Mouse (Mus musculus) Patski (cell line): ENCODE measurements around the gene Cdipt. TPM values are rescaled to one million over a fixed set of nuclear protein-coding genes. Genes with fewer than 3 reads are reported as not detected.

ENCODE experiments used
- ATAC-seq: fragments of 100-300 bp; one replicate; pipeline ENCODE4 v1.8.0; 2021
- CTCF ChIA-PET: fragments of 350-600 bp; sonication (Branson Sonifier 250); formaldehyde crosslinking; loops from one replicate; lab custom pipeline; 2022; ENCODE audit warnings: inconsistent platforms; lab: Charles Lee
- POLR2A ChIA-PET: fragments of 350-600 bp; sonication (Branson Sonifier 250); formaldehyde crosslinking; loops from one replicate; lab custom pipeline; 2022; ENCODE audit warnings: antibody characterized with exemption, inconsistent platforms; lab: Charles Lee
- DNase-seq: peaks from one replicate; pipeline ENCODE4 v3.0.0-alpha.2; 2011; ENCODE audit warnings: low read depth, low spot score
- H3K27me3 ChIP-seq: fragments of 371-371 bp; one replicate; pipeline ENCODE4 v1.5.1; 2021
- CTCF ChIP-seq: fragments of 100-300 bp; IDR thresholded peaks from one replicate; pipeline ENCODE4 v1.5.1; 2021
- in situ Hi-C: fragments of 300-500 bp; cut with MboI; formaldehyde crosslinking; loops from 3 replicates; pipeline ENCODE4 v1.11.1; 2018; ENCODE audit warnings: low pct_unique_long_range_greater_than_20kb, mixed read lengths
- polyA plus RNA-seq: library from polyadenylated mRNA; unstranded; gene quantifications from one replicate; pipeline ENCODE4 v1.2.3, GENCODE M21; 2021

Gene Cdipt
- polyA plus RNA-seq, 1 experiment from 2014 or later = 143 TPM

- ATAC-seq = no peak
- DNase-seq = no peak
- ChIA-PET POLR2A (interaction anchor here (0.6 to 5.6 kb wide), 8 partner anchors 7 to 609 kb away, joined by 3 to 31 read pairs (median 4); partner anchors contain the start of genes Mvp, Pagr1a and Pagr1b), CTCF (interaction anchor here (1.0 to 3.3 kb wide), 3 partner anchors 9 to 87 kb away, joined by 3 to 21 read pairs (median 4); partner anchors contain the start of genes Mvp, Pagr1a and Pagr1b)
- no peak for TF ChIP-seq CTCF
- H3K27me3 ChIP-seq = no peaks in the 10 kb centered on the region
- in situ Hi-C loops = no loop called here
Measured at GRCm38 (mm10) chr7:127023896-127024690, 48.4 kb downstream of the Cdipt start.

- in situ Hi-C loops = no loop called here
- no peak for TF ChIP-seq CTCF
- DNase-seq (no peak), ATAC-seq (peak; percentile 23)
- ChIA-PET CTCF (interaction anchor here (0.8 to 3.3 kb wide), 4 partner anchors 10 to 86 kb away, joined by 3 to 21 read pairs (median 4); partner anchors contain the start of genes Mvp, Pagr1a and Pagr1b), POLR2A (interaction anchor here (0.6 to 5.6 kb wide), 5 partner anchors 8 to 78 kb away, joined by 4 to 31 read pairs (median 5); partner anchors contain the start of genes Mvp, Pagr1a and Pagr1b)
- H3K27me3 ChIP-seq = no peaks in the 10 kb centered on the region
Measured at GRCm38 (mm10) chr7:127024755-127025555, 49.2 kb downstream of the Cdipt start.

GRCm38 (mm10) chr7:127025556-127026160 lies 49.9 kb downstream of the Cdipt start:
- TF ChIP-seq CTCF = no peak
- in situ Hi-C loops = no loop called here
- ATAC-seq = no peak
- DNase-seq = no peak
- no peaks in the 10 kb centered on the region for H3K27me3 ChIP-seq
- POLR2A ChIA-PET = interaction anchor here (1.6 to 5.6 kb wide), 2 partner anchors 9 to 77 kb away, joined by 9 to 31 read pairs; partner anchors contain the start of genes Pagr1a and Pagr1b
- CTCF ChIA-PET = interaction anchor here (0.8 to 3.3 kb wide), 2 partner anchors 10 to 76 kb away, joined by 3 to 21 read pairs; partner anchors contain the start of genes Mvp, Pagr1a and Pagr1b

GRCm38 (mm10) chr7:127026161-127026600 lies 50.5 kb downstream of the Cdipt start:
- CTCF ChIA-PET = interaction anchor here (3.3 kb wide), 1 partner anchor 11 kb away, joined by 21 read pairs; the partner anchor contains the start of genes Mvp, Pagr1a and Pagr1b

GRCm38 (mm10) chr7:127026616-127026983 lies 50.9 kb downstream of the Cdipt start:
- ChIA-PET CTCF (interaction anchor here (3.3 kb wide), 1 partner anchor 11 kb away, joined by 21 read pairs; the partner anchor contains the start of genes Mvp, Pagr1a and Pagr1b), POLR2A (interaction anchor here (5.6 kb wide), 1 partner anchor 10 kb away, joined by 31 read pairs; the partner anchor contains the start of genes Pagr1a and Pagr1b)
- peak; percentile 1 for ATAC-seq
- no peak for TF ChIP-seq CTCF
- H3K27me3 ChIP-seq = no peaks in the 10 kb centered on the region
- in situ Hi-C loops = no loop called here
- DNase-seq = no peak

More at GRCm38 (mm10) chr7:127026161-127026600, 50.5 kb downstream of the Cdipt start:
- H3K27me3 ChIP-seq = no peaks in the 10 kb centered on the region
- DNase-seq = no peak
- ATAC-seq = peak; percentile 26
- TF ChIP-seq CTCF = no peak
- POLR2A ChIA-PET = interaction anchor here (1.6 to 5.6 kb wide), 2 partner anchors 10 to 77 kb away, joined by 9 to 31 read pairs; partner anchors contain the start of genes Pagr1a and Pagr1b
- in situ Hi-C loops = no loop called here

- CTCF ChIA-PET = interaction anchor here (1.0 to 1.8 kb wide), 2 partner anchors 44 to 77 kb away, joined by 3 to 4 read pairs; no protein-coding TSS in a partner anchor
- H3K27me3 ChIP-seq = no peaks in the 10 kb centered on the region
- no peak for TF ChIP-seq CTCF
- peak; percentile 44 for ATAC-seq
- DNase-seq = peak; percentile 87
- in situ Hi-C loops = no loop called here
- POLR2A ChIA-PET = interaction anchor here (0.7 to 5.6 kb wide), 4 partner anchors 10 to 44 kb away, joined by 3 to 31 read pairs (median 5); partner anchors contain the start of genes Kif22, Pagr1a and Pagr1b
Measured at GRCm38 (mm10) chr7:127026984-127027726, 51.4 kb downstream of the Cdipt start, which contains the start of gene Maz. Maz (minus strand) TSS chr7:127027037.

- DNase-seq (no peak), ATAC-seq (no peak)
- ChIA-PET CTCF (interaction anchor here (1.0 to 1.8 kb wide), 3 partner anchors 43 to 83 kb away, joined by 3 to 4 read pairs (median 3); no protein-coding TSS in a partner anchor), POLR2A (interaction anchor here (0.7 to 5.6 kb wide), 5 partner anchors 11 to 62 kb away, joined by 3 to 31 read pairs (median 5); partner anchors contain the start of genes Kif22, Pagr1a and Pagr1b)
- no peaks in the 10 kb centered on the region for H3K27me3 ChIP-seq
- TF ChIP-seq CTCF = no peak
- in situ Hi-C loops = no loop called here
Measured at GRCm38 (mm10) chr7:127027885-127028284, 52.2 kb downstream of the Cdipt start.

Other genes starting within 250 kb of the Cdipt start
- gene Mapk3, start 216.3 kb upstream of the Cdipt start, polyA plus RNA-seq = 122 TPM
- gene Gdpd3, start 209.6 kb upstream of the Cdipt start, polyA plus RNA-seq = 3.0 TPM
- 109 TPM for gene Ypel3, start 199.0 kb upstream of the Cdipt start, polyA plus RNA-seq
- 0.49 TPM for gene Tbx6, start 194.4 kb upstream of the Cdipt start, polyA plus RNA-seq
- 94.3 TPM for gene Ppp4c, start 183.4 kb upstream of the Cdipt start, polyA plus RNA-seq
- 1.3 TPM for gene Fam57b, start 178.2 kb upstream of the Cdipt start, polyA plus RNA-seq
- not detected for gene 4930451I11Rik, start 144.3 kb upstream of the Cdipt start, polyA plus RNA-seq
- gene Doc2a, start 128.5 kb upstream of the Cdipt start, polyA plus RNA-seq = not detected
- gene Hirip3, start 113.9 kb upstream of the Cdipt start, polyA plus RNA-seq = 58.5 TPM
- 67.7 TPM for gene Ino80e, start 113.5 kb upstream of the Cdipt start, polyA plus RNA-seq
- gene Taok2, start 91.2 kb upstream of the Cdipt start, polyA plus RNA-seq = 66.0 TPM
- 48.0 TPM for gene Tmem219, start 53.0 kb upstream of the Cdipt start, polyA plus RNA-seq
- gene Kctd13, start 47.0 kb upstream of the Cdipt start, polyA plus RNA-seq = 14.0 TPM
- not detected for gene Asphd1, start 26.3 kb upstream of the Cdipt start, polyA plus RNA-seq
- 0.08 TPM for gene Sez6l2, start 25.4 kb upstream of the Cdipt start, polyA plus RNA-seq
- 1.3 TPM for gene Cdiptos, start 184 bp downstream of the Cdipt start, polyA plus RNA-seq
- gene Mvp, start 38.7 kb downstream of the Cdipt start, polyA plus RNA-seq = 104 TPM
- gene Pagr1b, start 40.6 kb downstream of the Cdipt start, polyA plus RNA-seq = 0.33 TPM
- 17.5 TPM for gene Pagr1a, start 41.4 kb downstream of the Cdipt start, polyA plus RNA-seq
- gene Gm42742, start 45.2 kb downstream of the Cdipt start, polyA plus RNA-seq = 39.5 TPM
- gene Prrt2, start 45.3 kb downstream of the Cdipt start, polyA plus RNA-seq = 0.36 TPM
- 139 TPM for gene Maz, start 51.1 kb downstream of the Cdipt start, polyA plus RNA-seq
- 47.3 TPM for gene Kif22, start 66.6 kb downstream of the Cdipt start, polyA plus RNA-seq
- not detected for gene Zg16, start 111.4 kb downstream of the Cdipt start, polyA plus RNA-seq
- 0.71 TPM for gene AI467606, start 115.4 kb downstream of the Cdipt start, polyA plus RNA-seq
- gene Qprt, start 146.3 kb downstream of the Cdipt start, polyA plus RNA-seq = not detected
- 0.21 TPM for gene Spn, start 161.9 kb downstream of the Cdipt start, polyA plus RNA-seq
- gene Cd2bp2, start 220.1 kb downstream of the Cdipt start, polyA plus RNA-seq = 66.6 TPM
- 51.7 TPM for gene Tbc1d10b, start 232.6 kb downstream of the Cdipt start, polyA plus RNA-seq
- 6.9 TPM for gene Mylpf, start 233.0 kb downstream of the Cdipt start, polyA plus RNA-seq